Mouse (Mus musculus) lung, postnatal 0 days (tissue): Measurements from ENCODE around the gene Kcnb1.

ENCODE experiments used
- CTCF ChIP-seq: IDR thresholded peaks from 2 replicates; pipeline ENCODE4 v1.5.1; 2016; ENCODE audit warnings: antibody characterized with exemption, mild to moderate bottlenecking
- EP300 ChIP-seq: IDR thresholded peaks from 2 replicates; pipeline ENCODE4 v1.6.1; 2016; ENCODE audit warnings: antibody characterized with exemption, mild to moderate bottlenecking, control low read depth

- TF ChIP-seq EP300 (peak; percentile 6), CTCF (peak; percentile 100)
Observed at GRCm38 (mm10) chr2:167071641-167072601, 118.0 kb downstream of the Kcnb1 start.
